Mouse (Mus musculus) heart, adult 2 months (tissue): ENCODE data around the gene Itgb7.

ENCODE experiments used
- CTCF ChIP-seq: fragments of 200-600 bp; IDR thresholded peaks from 2 replicates; pipeline ENCODE4 v1.8.1; 2022; ENCODE audit warnings: antibody characterized with exemption, mild to moderate bottlenecking, moderate library complexity
- EP300 ChIP-seq: fragments of 200-500 bp; IDR thresholded peaks from 2 replicates; pipeline ENCODE4 v1.6.1; 2011; ENCODE audit warnings: low read depth, low read length, control low read depth; ENCODE audit not compliant: insufficient read depth
- POLR2A ChIP-seq: fragments of 200-500 bp; IDR thresholded peaks from 2 replicates; pipeline ENCODE4 v1.6.1; 2011; ENCODE audit warnings: mild to moderate bottlenecking, low read depth, low read length, control low read depth; ENCODE audit not compliant: insufficient read depth

- TF ChIP-seq CTCF (no peak), POLR2A (no peak), EP300 (no peak)
These were observed 43.6 kb downstream of the Itgb7 start for GRCm38 (mm10) chr15:102188096-102188495.
